ENCODE assay signal across 8 mouse cellular contexts in genomic region chr1:156672720-156673475, GRCm38 (mm10). TPM values are rescaled to one million over a fixed set of nuclear protein-coding genes. Genes with fewer than 3 reads are reported as not detected.
A peak's percentile ranks its signal among the peaks of the same experiment; 100 is the strongest.
DNase-seq lines count a peak whose midpoint lies in the region; ATAC-seq and TF ChIP-seq lines count a peak whose summit lies in the region.

No protein-coding gene starts in this region.

- no peak for TF ChIP-seq CTCF in layer of hippocampus, adult 2 months (conservative IDR thresholded peaks at IDR 0.05)

- no peaks in the 10 kb centered on the region for H3K9me3 ChIP-seq in embryonic facial prominence, embryonic 11.5 days (replicated peaks; ENCODE audit: control insufficient read depth, low read length)
- H3K9me3 ChIP-seq in intestine, embryonic 14.5 days (ENCODE audit: control insufficient read depth, low read length), result no peaks in the 10 kb centered on the region
- no peaks in the 10 kb centered on the region for H3K9me3 ChIP-seq in midbrain, embryonic 12.5 days

- H3K4me1 ChIP-seq in embryonic facial prominence, embryonic 11.5 days (ENCODE audit: control insufficient read depth, insufficient read depth, low read length), result no peaks in the 10 kb centered on the region
- H3K4me1 ChIP-seq in intestine, embryonic 14.5 days (replicated peaks; ENCODE audit: control insufficient read depth, insufficient read depth, low read length), result peaks cover 7% of the 10 kb centered on the region; the same call in 1 of the 2 replicates
- peaks cover 26% of the 10 kb centered on the region for H3K4me1 ChIP-seq in midbrain, embryonic 12.5 days

- peak overlapping the region; percentile 88; the same call in 1 of the 2 replicates for H3K27ac ChIP-seq in layer of hippocampus, adult 2 months
- no peak overlapping the region for H3K27ac ChIP-seq in embryonic facial prominence, embryonic 11.5 days (replicated peaks; ENCODE audit: low read depth, low read length)
- no peak overlapping the region for H3K27ac ChIP-seq in intestine, embryonic 14.5 days (ENCODE audit: low read depth)
- no peak overlapping the region for H3K27ac ChIP-seq in midbrain, embryonic 12.5 days (replicated peaks)

- H3K9ac ChIP-seq in embryonic facial prominence, embryonic 11.5 days (replicated peaks; ENCODE audit: low read length), result no peak overlapping the region
- H3K9ac ChIP-seq in intestine, embryonic 14.5 days (ENCODE audit: low read length), result peak overlapping the region; percentile 48
- 0 out of 2 replicates have a peak overlapping the region, but pooled peaks have one; percentile 63 for H3K9ac ChIP-seq in midbrain, embryonic 12.5 days (replicated peaks)

- H3K36me3 ChIP-seq in embryonic facial prominence, embryonic 11.5 days (replicated peaks; ENCODE audit: control insufficient read depth, insufficient read depth, low read depth, low read length), result no peaks in the 10 kb centered on the region
- no peaks in the 10 kb centered on the region for H3K36me3 ChIP-seq in intestine, embryonic 14.5 days (ENCODE audit: control insufficient read depth, insufficient read depth, low read length)
- no peaks in the 10 kb centered on the region for H3K36me3 ChIP-seq in midbrain, embryonic 12.5 days

- 0 out of 2 replicates have a peak, but pooled peaks have one; percentile 27 for ATAC-seq in embryonic facial prominence, embryonic 11.5 days (replicated peaks; ENCODE audit: insufficient number of reproducible peaks, low FRiP score, low TSS enrichment, low read depth)
- no peak for ATAC-seq in intestine, embryonic 14.5 days (replicated peaks; ENCODE audit: low FRiP score, low TSS enrichment, low read depth)
- peak; percentile 38; the same call in 1 of the 2 replicates for ATAC-seq in midbrain, embryonic 12.5 days (ENCODE audit: low FRiP score, low read depth)

- 7% methylated on average over 14 of the region's 14 CpGs for WGBS in embryonic facial prominence, embryonic 11.5 days
- 16% methylated on average over 14 of the region's 14 CpGs for WGBS in intestine, embryonic 14.5 days
- WGBS in midbrain, embryonic 12.5 days, result 3% methylated on average over 14 of the region's 14 CpGs

- H3K27me3 ChIP-seq in embryonic facial prominence, embryonic 11.5 days (ENCODE audit: control insufficient read depth, insufficient read depth, low read length), result 0 out of 2 replicates have a peak, but pooled peaks cover 2% of the 10 kb centered on the region
- no peaks in the 10 kb centered on the region for H3K27me3 ChIP-seq in intestine, embryonic 14.5 days (replicated peaks; ENCODE audit: control insufficient read depth, insufficient read depth, low read length)
- H3K27me3 ChIP-seq in midbrain, embryonic 12.5 days, result peaks cover 24% of the 10 kb centered on the region

- DNase-seq in layer of hippocampus, adult 2 months (ENCODE audit: low spot score in 2 of 2), result no peak
- DNase-seq in layer of hippocampus, adult 9-11 months, result no peak
- DNase-seq in embryonic facial prominence, embryonic 11.5 days (ENCODE audit: low spot score), result peak; percentile 15
- DNase-seq in intestine, embryonic 14.5 days (ENCODE audit: low spot score), result no peak
- DNase-seq in c-Kit-positive CD71-positive TER-119-positive erythroid progenitor cells, embryonic 14.5 days (ENCODE audit: low spot score), result no peak
- DNase-seq in urinary bladder, postnatal 25 days (ENCODE audit: low spot score), result no peak
- no peak for DNase-seq in layer of hippocampus, postnatal 25 days (ENCODE audit: extremely low spot score in 1 of 2, low spot score in 1 of 2)

- H3K4me3 ChIP-seq in layer of hippocampus, adult 2 months, result peak overlapping the region; percentile 85
- peak overlapping the region; percentile 57 for H3K4me3 ChIP-seq in embryonic facial prominence, embryonic 11.5 days (ENCODE audit: low read depth, low read length)
- peak overlapping the region; percentile 62 for H3K4me3 ChIP-seq in intestine, embryonic 14.5 days (ENCODE audit: low read depth, low read length)
- peak overlapping the region; percentile 56 for H3K4me3 ChIP-seq in midbrain, embryonic 12.5 days

- peak overlapping the region; percentile 96 for H3K4me2 ChIP-seq in embryonic facial prominence, embryonic 11.5 days (ENCODE audit: low read depth, low read length)
- H3K4me2 ChIP-seq in intestine, embryonic 14.5 days (ENCODE audit: low read length), result peak overlapping the region; percentile 100
- H3K4me2 ChIP-seq in midbrain, embryonic 12.5 days (replicated peaks), result peak overlapping the region; percentile 94

RNA-seq across cellular contexts. Expression of gene Tor3a, which starts 1.3 kb away (rescaled TPM):
- total RNA-seq in layer of hippocampus, adult 2 months (2021), result 1 to 10 TPM; 7.1 to 8.2 TPM
- polyA plus RNA-seq in embryonic facial prominence, embryonic 11.5 days (2014; fragmentation: Nextera tagmentation; extraction: Ambion mirVana), result 3.3 and 4.0 TPM in 2 replicates
- polyA plus RNA-seq in intestine, embryonic 14.5 days (2014; fragmentation: Nextera tagmentation; extraction: Ambion mirVana), result 6.3 and 6.4 TPM in 2 replicates
- 2.9 and 4.8 TPM in 2 replicates for polyA plus RNA-seq in midbrain, embryonic 12.5 days (2016; fragmentation: Nextera tagmentation; extraction: Ambion mirVana)
- 1 to 10 TPM; 5.1 to 6.3 TPM for total RNA-seq in layer of hippocampus, postnatal 25 days (2021)

RNA-seq across cellular contexts. Expression of gene Fam20b, which starts 46.0 kb away (rescaled TPM):
- total RNA-seq in layer of hippocampus, adult 2 months (2021), result 10 to 100 TPM; 75.4 to 78.3 TPM
- 20.9 and 24.0 TPM in 2 replicates for polyA plus RNA-seq in embryonic facial prominence, embryonic 11.5 days (2014; fragmentation: Nextera tagmentation; extraction: Ambion mirVana)
- polyA plus RNA-seq in intestine, embryonic 14.5 days (2014; fragmentation: Nextera tagmentation; extraction: Ambion mirVana), result 42.4 and 44.3 TPM in 2 replicates
- 27.9 and 28.5 TPM in 2 replicates for polyA plus RNA-seq in midbrain, embryonic 12.5 days (2016; fragmentation: Nextera tagmentation; extraction: Ambion mirVana)
- total RNA-seq in layer of hippocampus, postnatal 25 days (2021), result 10 to 100 TPM; 69.8 to 75.6 TPM
